Mouse (Mus musculus): ENCODE data around the gene Klk9. TPM values are rescaled to one million over a fixed set of nuclear protein-coding genes. Genes with fewer than 3 reads are reported as not detected.

Klk9 gene
- polyA plus RNA-seq, 1 experiment from 2014 or later: not detected

DNA sequence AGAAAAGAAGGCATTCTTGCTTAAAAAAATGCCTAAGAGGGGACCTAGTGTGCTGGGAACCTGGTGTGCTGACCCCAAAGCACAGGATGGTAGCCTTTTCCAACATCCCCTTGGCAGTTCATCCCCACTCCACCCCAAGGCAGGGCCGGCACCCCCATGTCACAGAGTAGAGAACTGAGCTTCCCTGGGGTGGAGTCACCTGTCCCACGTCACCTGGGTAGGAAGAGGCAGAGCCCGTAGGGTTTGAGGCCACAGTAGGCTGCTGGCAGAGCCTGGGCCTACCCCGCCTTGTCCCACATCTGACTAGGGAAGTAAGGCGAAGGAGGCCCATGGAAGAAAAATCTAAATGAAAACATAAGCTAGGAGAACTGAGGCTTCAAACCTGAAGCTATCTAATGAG lies 17.3 kb upstream of the Klk9 start, which contains the start of gene Klk11:
Gene Klk11 (plus strand): TSS at position 241 of the 400 bp plus-strand sequence.
- 68% methylated on average over 5 of the region's 5 CpGs for WGBS (ENCODE audit: insufficient replicate concordance)
- H3K27me3 ChIP-seq (ENCODE audit: control insufficient read depth, insufficient read depth, low read depth, low read length): no peaks in the 10 kb centered on the region
- no peaks in the 10 kb centered on the region for H3K36me3 ChIP-seq (ENCODE audit: control insufficient read depth, insufficient read depth)
- no peak for ATAC-seq (ENCODE audit: low read depth)
- H3K27ac ChIP-seq (ENCODE audit: low read length): no peak within 1 kb of the TSS
- no peak within 1 kb of the TSS for H3K9ac ChIP-seq (ENCODE audit: low read depth, low read length)
- no peak within 1 kb of the TSS for H3K4me3 ChIP-seq (ENCODE audit: low read depth, low read length)
- H3K9me3 ChIP-seq (replicated peaks; ENCODE audit: control insufficient read depth, low read length): no peaks in the 10 kb centered on the region
- H3K4me2 ChIP-seq (ENCODE audit: low read depth, low read length): no peak within 1 kb of the TSS
- no peaks in the 10 kb centered on the region for H3K4me1 ChIP-seq (ENCODE audit: control insufficient read depth, low read depth, low read length)

DNA sequence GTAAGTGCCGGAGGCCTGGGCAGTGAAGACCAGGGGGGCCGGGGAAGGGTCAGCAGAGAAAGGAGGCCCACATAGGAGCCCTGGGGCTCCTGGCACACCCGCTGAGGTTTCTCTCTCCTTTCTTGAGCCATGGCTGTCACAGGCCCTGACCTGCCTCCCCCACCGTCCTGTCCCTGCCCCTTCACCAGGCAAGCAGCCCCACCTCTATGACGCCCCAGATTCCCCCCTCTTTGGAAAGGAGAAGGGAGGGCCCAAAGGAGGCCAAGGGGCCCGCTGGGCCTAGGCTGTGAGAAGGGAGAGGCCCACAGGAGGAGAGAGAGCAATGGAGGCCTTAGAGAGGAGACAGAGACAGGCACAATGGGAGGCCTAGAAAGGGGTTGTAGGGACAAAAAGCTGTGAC lies 16.9 kb upstream of the Klk9 start:
- Histone ChIP-seq H3K4me1 (ENCODE audit: control insufficient read depth, low read depth, low read length) (no peaks in the 10 kb centered on the region), H3K36me3 (ENCODE audit: control insufficient read depth, insufficient read depth) (no peaks in the 10 kb centered on the region), H3K4me2 (ENCODE audit: low read depth, low read length) (no peak overlapping the region), H3K9me3 (replicated peaks; ENCODE audit: control insufficient read depth, low read length) (no peaks in the 10 kb centered on the region), H3K4me3 (ENCODE audit: low read depth, low read length) (no peak overlapping the region), H3K27ac (ENCODE audit: low read length) (no peak overlapping the region), H3K9ac (ENCODE audit: low read depth, low read length) (no peak overlapping the region), H3K27me3 (ENCODE audit: control insufficient read depth, insufficient read depth, low read depth, low read length) (no peaks in the 10 kb centered on the region)
- ATAC-seq (ENCODE audit: low read depth): no peak
- 67% methylated on average over 6 of the region's 6 CpGs for WGBS (ENCODE audit: insufficient replicate concordance)

DNA sequence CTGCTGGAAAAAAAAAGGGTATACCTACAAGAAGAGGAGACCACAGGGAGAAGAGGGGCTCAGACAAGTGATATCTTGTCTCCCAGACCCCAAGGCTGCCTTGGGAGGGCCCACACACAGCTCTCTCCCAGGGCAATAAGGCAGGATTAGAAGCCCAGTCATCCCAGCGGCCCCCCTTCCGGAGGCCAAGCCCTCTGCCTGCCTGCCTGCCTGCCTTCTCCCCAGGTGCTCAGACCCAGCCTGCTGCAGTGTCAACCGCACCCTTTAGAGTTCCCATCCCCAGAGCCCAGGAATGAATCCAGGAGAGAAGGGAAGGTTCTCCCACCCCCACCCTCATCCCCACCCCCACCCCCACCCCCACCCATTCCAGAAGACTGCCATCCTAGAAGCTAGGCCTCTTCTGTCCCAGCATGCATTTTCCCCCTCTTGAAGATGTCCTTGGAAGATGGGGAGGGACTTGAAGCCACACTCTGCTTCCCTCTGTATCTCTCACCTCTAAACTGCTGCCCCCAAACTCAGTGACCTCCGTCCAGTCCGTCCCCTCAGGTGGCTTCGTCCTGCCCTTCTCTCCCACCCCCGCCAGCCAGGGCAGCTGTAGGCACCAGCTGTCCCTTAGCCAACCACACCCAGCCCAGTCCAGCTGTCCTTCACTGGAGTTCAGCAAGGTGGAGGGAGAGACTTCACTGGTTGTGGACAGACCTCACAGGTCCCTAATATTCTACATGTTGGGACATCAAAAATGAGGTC lies 16.2 kb upstream of the Klk9 start:
- Histone ChIP-seq H3K9ac (ENCODE audit: low read depth, low read length) (no peak overlapping the region), H3K9me3 (replicated peaks; ENCODE audit: control insufficient read depth, low read length) (no peaks in the 10 kb centered on the region), H3K27me3 (ENCODE audit: control insufficient read depth, insufficient read depth, low read depth, low read length) (no peaks in the 10 kb centered on the region), H3K4me1 (ENCODE audit: control insufficient read depth, low read depth, low read length) (no peaks in the 10 kb centered on the region), H3K36me3 (ENCODE audit: control insufficient read depth, insufficient read depth) (no peaks in the 10 kb centered on the region), H3K27ac (ENCODE audit: low read length) (no peak overlapping the region), H3K4me3 (ENCODE audit: low read depth, low read length) (no peak overlapping the region), H3K4me2 (ENCODE audit: low read depth, low read length) (no peak overlapping the region)
- no peak for ATAC-seq (ENCODE audit: low read depth)
- 48% methylated on average over 7 of the region's 7 CpGs for WGBS (ENCODE audit: insufficient replicate concordance)

DNA sequence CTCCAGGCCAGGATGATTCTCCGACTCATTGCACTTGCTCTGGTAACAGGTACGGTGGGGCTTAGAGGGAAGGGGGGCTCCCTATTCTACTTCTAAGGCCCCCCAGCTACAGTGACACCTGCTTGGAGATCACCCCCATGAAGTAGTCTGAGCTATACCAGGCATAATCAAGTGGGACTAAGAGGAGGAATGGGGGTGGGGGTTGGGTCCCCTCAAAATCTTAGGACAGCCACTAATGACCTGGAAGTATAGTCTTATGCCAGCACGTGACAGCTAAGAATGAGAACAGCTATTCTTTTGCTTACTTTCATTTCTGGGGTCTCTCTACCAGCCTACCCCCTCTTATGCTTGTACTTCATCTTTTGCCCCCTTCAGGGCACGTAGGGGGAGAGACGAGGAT lies 15.2 kb upstream of the Klk9 start:
- no peak overlapping the region for H3K9ac ChIP-seq (ENCODE audit: low read depth, low read length)
- H3K4me1 ChIP-seq (ENCODE audit: control insufficient read depth, low read depth, low read length): no peaks in the 10 kb centered on the region
- no peak overlapping the region for H3K4me2 ChIP-seq (ENCODE audit: low read depth, low read length)
- ATAC-seq (ENCODE audit: low read depth): no peak
- H3K4me3 ChIP-seq (ENCODE audit: low read depth, low read length): no peak overlapping the region
- no peaks in the 10 kb centered on the region for H3K9me3 ChIP-seq (replicated peaks; ENCODE audit: control insufficient read depth, low read length)
- WGBS (ENCODE audit: insufficient replicate concordance): 60% methylated on average over 5 of the region's 5 CpGs
- H3K27ac ChIP-seq (ENCODE audit: low read length): no peak overlapping the region
- H3K27me3 ChIP-seq (ENCODE audit: control insufficient read depth, insufficient read depth, low read depth, low read length): no peaks in the 10 kb centered on the region
- H3K36me3 ChIP-seq (ENCODE audit: control insufficient read depth, insufficient read depth): no peaks in the 10 kb centered on the region

DNA sequence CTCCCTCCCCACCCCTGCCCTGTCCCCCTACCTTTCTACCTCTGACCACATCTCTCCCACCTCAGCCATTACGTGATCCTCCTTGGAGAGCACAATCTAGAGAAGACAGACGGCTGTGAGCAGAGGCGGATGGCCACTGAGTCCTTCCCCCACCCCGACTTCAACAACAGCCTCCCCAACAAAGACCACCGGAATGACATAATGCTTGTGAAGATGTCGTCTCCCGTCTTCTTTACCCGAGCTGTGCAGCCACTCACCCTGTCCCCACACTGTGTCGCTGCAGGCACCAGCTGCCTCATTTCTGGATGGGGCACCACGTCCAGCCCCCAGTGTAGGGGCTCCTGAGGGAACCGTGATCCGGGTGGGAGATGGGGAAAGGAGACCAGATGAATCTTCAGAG lies 14.3 kb upstream of the Klk9 start:
- no peak overlapping the region for H3K27ac ChIP-seq (ENCODE audit: low read length)
- 63% methylated on average over 12 of the region's 12 CpGs for WGBS (ENCODE audit: insufficient replicate concordance)
- no peaks in the 10 kb centered on the region for H3K9me3 ChIP-seq (replicated peaks; ENCODE audit: control insufficient read depth, low read length)
- no peak overlapping the region for H3K9ac ChIP-seq (ENCODE audit: low read depth, low read length)
- no peak for ATAC-seq (ENCODE audit: low read depth)
- no peak overlapping the region for H3K4me2 ChIP-seq (ENCODE audit: low read depth, low read length)
- H3K4me1 ChIP-seq (ENCODE audit: control insufficient read depth, low read depth, low read length): no peaks in the 10 kb centered on the region
- H3K36me3 ChIP-seq (ENCODE audit: control insufficient read depth, insufficient read depth): no peaks in the 10 kb centered on the region
- H3K27me3 ChIP-seq (ENCODE audit: control insufficient read depth, insufficient read depth, low read depth, low read length): no peaks in the 10 kb centered on the region
- H3K4me3 ChIP-seq (ENCODE audit: low read depth, low read length): no peak overlapping the region

DNA sequence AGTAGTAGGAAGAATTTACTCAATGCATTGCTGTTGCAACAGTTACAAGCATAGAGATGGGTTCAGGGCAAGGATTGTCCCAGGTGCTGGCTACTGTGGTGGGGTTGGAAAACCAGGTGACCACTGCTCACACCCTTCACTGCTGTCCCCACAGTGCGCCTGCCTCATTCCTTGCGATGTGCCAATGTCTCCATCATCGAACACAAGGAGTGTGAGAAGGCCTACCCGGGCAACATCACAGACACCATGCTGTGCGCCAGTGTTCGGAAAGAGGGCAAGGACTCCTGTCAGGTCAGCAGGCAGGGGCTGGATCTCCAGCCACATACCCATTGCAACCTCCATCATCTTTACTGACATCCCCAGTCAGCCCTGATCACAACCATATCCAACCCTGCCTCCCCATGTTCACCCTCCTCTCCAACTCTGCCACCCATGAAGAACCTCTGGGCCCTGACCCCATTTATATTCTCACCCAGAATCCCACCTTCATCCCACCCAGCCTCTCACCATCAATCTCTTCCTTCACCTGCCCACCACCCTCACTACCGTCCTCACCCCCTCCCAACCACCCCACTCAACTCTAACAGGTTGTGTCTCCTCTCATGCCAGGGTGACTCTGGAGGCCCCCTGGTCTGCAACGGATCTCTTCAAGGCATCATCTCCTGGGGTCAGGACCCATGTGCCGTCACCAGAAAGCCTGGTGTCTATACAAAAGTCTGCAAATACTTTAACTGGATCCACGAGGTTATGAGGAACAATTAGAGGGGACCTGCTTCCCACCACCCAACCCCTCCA lies 13.3 kb upstream of the Klk9 start:
- Histone ChIP-seq H3K27ac (ENCODE audit: low read length) (no peak overlapping the region), H3K36me3 (ENCODE audit: control insufficient read depth, insufficient read depth) (no peaks in the 10 kb centered on the region), H3K4me1 (ENCODE audit: control insufficient read depth, low read depth, low read length) (no peaks in the 10 kb centered on the region; the same call in 1 of the 2 replicates), H3K4me3 (ENCODE audit: low read depth, low read length) (no peak overlapping the region), H3K4me2 (ENCODE audit: low read depth, low read length) (no peak overlapping the region), H3K9me3 (replicated peaks; ENCODE audit: control insufficient read depth, low read length) (no peaks in the 10 kb centered on the region), H3K27me3 (ENCODE audit: control insufficient read depth, insufficient read depth, low read depth, low read length) (peaks cover 5% of the 10 kb centered on the region), H3K9ac (ENCODE audit: low read depth, low read length) (no peak overlapping the region)
- ATAC-seq (ENCODE audit: low read depth): no peak
- WGBS (ENCODE audit: insufficient replicate concordance): 73% methylated on average over 10 of the region's 10 CpGs

DNA sequence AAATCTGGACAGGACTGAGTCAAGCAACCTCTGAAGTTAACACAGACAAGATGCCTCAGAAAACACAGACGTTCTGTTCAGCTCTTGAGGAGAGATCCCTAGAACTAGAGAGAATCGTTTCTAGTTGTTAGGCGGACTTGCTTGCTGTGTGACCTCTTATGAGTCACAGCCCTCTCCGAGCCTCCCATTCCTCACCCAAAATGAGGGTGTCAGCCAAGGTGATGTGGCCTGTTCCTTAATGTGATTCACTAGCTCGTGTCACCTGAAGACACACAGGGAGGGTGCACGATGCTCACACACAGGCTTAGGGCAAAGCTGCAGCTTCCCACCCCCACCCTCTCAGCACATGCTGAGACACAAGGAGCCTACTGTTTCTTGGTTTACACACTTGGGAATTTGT lies 11.4 kb upstream of the Klk9 start:
- ATAC-seq (ENCODE audit: low read depth): no peak
- H3K36me3 ChIP-seq (ENCODE audit: control insufficient read depth, insufficient read depth): no peaks in the 10 kb centered on the region
- peaks cover 9% of the 10 kb centered on the region for H3K27me3 ChIP-seq (ENCODE audit: control insufficient read depth, insufficient read depth, low read depth, low read length)
- 44% methylated on average over 6 of the region's 6 CpGs for WGBS (ENCODE audit: insufficient replicate concordance)
- no peak overlapping the region for H3K4me3 ChIP-seq (ENCODE audit: low read depth, low read length)
- H3K9ac ChIP-seq (ENCODE audit: low read depth, low read length): no peak overlapping the region
- no peak overlapping the region for H3K4me2 ChIP-seq (ENCODE audit: low read depth, low read length)
- no peak overlapping the region for H3K27ac ChIP-seq (ENCODE audit: low read length)
- H3K4me1 ChIP-seq (ENCODE audit: control insufficient read depth, low read depth, low read length): no peaks in the 10 kb centered on the region; the same call in 1 of the 2 replicates
- no peaks in the 10 kb centered on the region for H3K9me3 ChIP-seq (replicated peaks; ENCODE audit: control insufficient read depth, low read length)

DNA sequence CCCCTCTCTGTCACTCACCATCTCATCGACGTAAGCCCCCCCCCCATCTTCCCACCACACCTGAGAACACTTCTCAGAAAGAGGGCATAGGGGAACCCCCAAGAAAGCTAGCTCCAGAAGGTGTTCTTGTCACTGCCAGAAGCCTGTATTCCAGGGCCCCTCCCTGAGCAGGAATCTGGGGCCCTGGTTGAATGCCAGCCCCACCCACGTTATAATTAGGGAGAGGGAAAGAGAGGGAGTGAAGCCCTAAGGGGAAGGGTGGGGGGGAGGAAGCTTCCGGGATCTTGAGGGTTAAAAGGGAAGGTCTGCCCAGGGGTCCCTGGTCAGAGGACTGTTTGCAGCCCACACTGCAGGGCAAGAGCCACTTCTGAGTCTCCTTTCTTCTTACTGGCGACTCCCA lies 10.9 kb upstream of the Klk9 start, which contains the start of gene Klk10:
Gene Klk10 (plus strand): TSS at position 290 of the 400 bp plus-strand sequence.
- ATAC-seq (ENCODE audit: low read depth): no peak
- 21% methylated on average over 5 of the region's 5 CpGs for WGBS (ENCODE audit: insufficient replicate concordance)
- Histone ChIP-seq H3K9ac (ENCODE audit: low read depth, low read length) (no peak within 1 kb of the TSS), H3K9me3 (replicated peaks; ENCODE audit: control insufficient read depth, low read length) (no peaks in the 10 kb centered on the region), H3K4me1 (ENCODE audit: control insufficient read depth, low read depth, low read length) (no peaks in the 10 kb centered on the region; the same call in 1 of the 2 replicates), H3K36me3 (ENCODE audit: control insufficient read depth, insufficient read depth) (no peaks in the 10 kb centered on the region), H3K4me3 (ENCODE audit: low read depth, low read length) (no peak within 1 kb of the TSS), H3K27me3 (ENCODE audit: control insufficient read depth, insufficient read depth, low read depth, low read length) (peaks cover 9% of the 10 kb centered on the region), H3K27ac (ENCODE audit: low read length) (no peak within 1 kb of the TSS), H3K4me2 (ENCODE audit: low read depth, low read length) (no peak within 1 kb of the TSS)

DNA sequence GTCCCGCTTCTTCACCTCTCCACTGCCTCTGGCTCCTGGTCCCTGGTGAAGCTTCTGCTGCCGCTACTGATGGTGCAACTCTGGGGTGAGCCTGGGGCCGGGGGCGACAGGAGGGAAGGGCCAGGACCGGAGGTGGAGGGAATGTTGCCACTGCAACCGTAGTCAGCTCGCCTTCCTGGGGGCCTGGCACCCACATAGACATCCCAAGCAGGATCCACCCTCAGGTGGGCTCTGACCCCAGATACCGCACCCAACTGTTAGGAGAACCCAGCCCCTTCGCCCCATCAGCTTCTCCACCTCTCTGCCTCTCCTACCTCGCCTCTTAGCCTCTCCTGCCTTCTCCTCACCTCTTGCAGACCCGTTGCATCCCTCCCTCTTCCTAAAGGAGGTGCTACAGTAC lies 10.2 kb upstream of the Klk9 start:
- Histone ChIP-seq H3K9ac (ENCODE audit: low read depth, low read length) (no peak overlapping the region), H3K9me3 (replicated peaks; ENCODE audit: control insufficient read depth, low read length) (no peaks in the 10 kb centered on the region), H3K27me3 (ENCODE audit: control insufficient read depth, insufficient read depth, low read depth, low read length) (peaks cover 9% of the 10 kb centered on the region), H3K4me1 (ENCODE audit: control insufficient read depth, low read depth, low read length) (no peaks in the 10 kb centered on the region; the same call in 1 of the 2 replicates), H3K27ac (ENCODE audit: low read length) (no peak overlapping the region), H3K4me2 (ENCODE audit: low read depth, low read length) (no peak overlapping the region), H3K36me3 (ENCODE audit: control insufficient read depth, insufficient read depth) (no peaks in the 10 kb centered on the region), H3K4me3 (ENCODE audit: low read depth, low read length) (no peak overlapping the region)
- ATAC-seq (ENCODE audit: low read depth): no peak
- WGBS (ENCODE audit: insufficient replicate concordance): 69% methylated on average over 11 of the region's 11 CpGs

Data from liver, embryonic 16.5 days (tissue).